Mouse (Mus musculus): ENCODE data around the gene Spata2l.

GRCm38 (mm10) chr8:123234918-123235519, 1.0 kb downstream of the Spata2l start:
- TF ChIP-seq CTCF (IDR thresholded peaks at IDR 0.05; ENCODE audit: low read depth, low read length) (no peak), POLR2A (IDR thresholded peaks at IDR 0.05; ENCODE audit: insufficient read depth, low read length) (no peak), EP300 (IDR thresholded peaks at IDR 0.05; ENCODE audit: insufficient read depth, low read depth, low read length) (no peak)

Data from ES-Bruce4 (cell line).